Mouse (Mus musculus) lung, postnatal 0 days (tissue): Measurements from ENCODE around the gene Cited4.

Source experiments
- CTCF ChIP-seq: IDR thresholded peaks from 2 replicates; pipeline ENCODE4 v1.5.1; 2016; ENCODE audit warnings: antibody characterized with exemption, mild to moderate bottlenecking
- EP300 ChIP-seq: IDR thresholded peaks from 2 replicates; pipeline ENCODE4 v1.6.1; 2016; ENCODE audit warnings: antibody characterized with exemption, mild to moderate bottlenecking, control low read depth

DNA sequence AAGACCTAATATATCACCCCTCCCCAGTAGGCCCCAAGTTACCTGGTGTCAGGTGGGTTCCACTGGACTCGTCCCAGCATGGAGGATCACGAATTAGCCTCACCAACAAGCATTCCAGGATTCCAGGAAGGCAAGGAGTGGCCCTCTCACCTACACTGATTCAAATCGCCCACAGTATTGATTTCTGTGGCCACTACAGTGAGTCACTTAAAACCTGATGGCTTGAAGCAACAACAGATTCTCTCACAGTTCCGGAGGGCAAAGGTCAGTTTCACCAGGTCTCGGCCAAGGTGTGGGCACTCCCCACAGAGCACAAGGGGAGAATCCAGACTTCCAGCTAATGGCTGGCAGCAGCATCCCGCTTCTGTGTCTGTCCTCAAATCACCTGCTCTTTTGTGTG is 22.9 kb downstream of the Cited4 start:
- TF ChIP-seq CTCF: no peak
- TF ChIP-seq EP300: no peak
